Mouse (Mus musculus) erythroblast, embryonic 14.5 days (primary cell): ENCODE measurements at regions not wholly inside any gene's neighbourhood (a gene's known extent, or its start where the extent isn't known, plus 50 kb on each side); places are given as distances from the start of the nearest gene placed in this dataset.

Source experiments
- GATA1 ChIP-seq: IDR thresholded peaks from 2 replicates; pipeline ENCODE4 v1.6.1; 2012; ENCODE audit warnings: low read length, inconsistent platforms, mixed read lengths
- TAL1 ChIP-seq: IDR thresholded peaks from 3 replicates; pipeline ENCODE4 v1.6.1; 2012; ENCODE audit warnings: low read length, inconsistent platforms, mixed read lengths

DNA sequence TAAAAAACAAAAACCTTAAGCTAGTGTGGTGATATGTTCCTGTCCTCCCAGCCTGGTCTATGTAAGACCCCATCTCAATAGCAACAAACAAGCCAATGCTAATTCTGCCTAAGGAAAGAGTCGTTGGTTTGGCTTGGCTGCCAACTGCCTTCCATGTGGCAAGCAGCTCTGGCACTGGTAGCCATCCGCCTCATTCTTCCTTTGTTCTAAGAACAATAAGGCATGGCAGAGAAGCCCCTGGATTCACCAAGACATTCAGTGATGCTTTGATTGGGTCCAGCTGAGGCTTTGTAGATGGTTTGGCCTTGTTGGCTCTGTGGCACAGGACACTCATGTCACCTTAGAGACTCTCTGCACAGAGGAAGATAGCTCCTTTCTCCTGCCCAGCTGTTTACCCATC lies 139.9 kb upstream of the Irx5 start:
- TF ChIP-seq GATA1 (no peak), TAL1 (no peak)
